Mouse (Mus musculus): ENCODE measurements around the gene Daam1.

DNA sequence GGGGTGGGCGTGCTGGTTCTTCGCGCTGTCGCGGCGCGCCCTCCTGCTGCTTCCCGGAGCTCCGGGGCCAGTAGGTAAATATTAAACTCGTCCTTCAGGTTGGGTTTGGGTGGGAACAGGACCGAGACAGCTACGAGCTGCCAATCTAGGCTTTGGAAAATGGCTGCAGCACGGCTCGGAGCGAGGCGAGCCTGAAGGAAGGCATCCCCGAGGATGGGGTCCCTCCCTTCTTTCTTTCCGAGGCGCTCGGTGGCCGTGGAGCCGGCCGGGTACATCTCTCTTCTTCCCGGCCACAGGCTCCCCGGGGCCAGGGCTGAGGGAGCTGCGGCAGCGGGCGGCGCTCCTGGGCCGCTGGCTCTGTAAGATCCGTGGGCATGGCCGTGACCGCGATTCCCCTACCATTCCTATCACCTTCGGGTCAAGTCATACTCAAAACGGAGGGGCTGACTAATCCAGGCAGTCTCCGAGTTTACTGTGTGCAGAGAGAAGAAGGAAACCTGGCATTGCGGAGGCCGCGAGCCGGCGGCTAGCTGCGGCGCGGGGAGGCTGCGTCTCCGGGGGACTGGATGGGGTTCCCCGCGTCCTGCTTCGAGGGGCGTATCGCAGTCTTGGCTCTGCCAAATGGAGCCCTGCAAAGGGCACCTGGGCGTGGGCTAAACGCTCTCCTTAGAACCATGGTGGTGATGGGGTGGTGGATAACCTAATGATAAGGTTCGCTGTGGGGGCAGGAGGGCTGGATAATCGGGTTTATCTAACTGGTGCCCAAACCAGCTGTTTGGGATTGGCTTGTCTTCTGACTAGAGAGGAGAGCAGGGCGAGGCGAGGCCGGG lies 595 bp downstream of the Daam1 start:
- TF ChIP-seq CTCF (IDR thresholded peaks at IDR 0.05; ENCODE audit: low read depth, low read length), result no peak
- TF ChIP-seq POLR2A (IDR thresholded peaks at IDR 0.05; ENCODE audit: borderline replicate concordance, low read depth, low read length), result no peak
